Mouse (Mus musculus) ES-Bruce4 (cell line): Measurements from ENCODE around the gene Pam. TPM values are rescaled to one million over a fixed set of nuclear protein-coding genes. Genes with fewer than 3 reads are reported as not detected.

Experiments
- H3K27ac ChIP-seq: 2 replicates; pipeline ENCODE4 v1.5.1; 2012; ENCODE audit warnings: low read length, inconsistent platforms; ENCODE audit not compliant: insufficient read depth
- H3K27me3 ChIP-seq: 2 replicates; pipeline ENCODE4 v1.6.1; 2012; ENCODE audit warnings: mild to moderate bottlenecking, low read length, inconsistent platforms; ENCODE audit not compliant: control insufficient read depth, poor library complexity, insufficient read depth, severe bottlenecking
- H3K36me3 ChIP-seq: 2 replicates; pipeline ENCODE4 v1.6.1; 2012; ENCODE audit warnings: inconsistent platforms, mild to moderate bottlenecking, low read length, moderate library complexity; ENCODE audit not compliant: control insufficient read depth, poor library complexity, insufficient read depth, severe bottlenecking
- H3K4me1 ChIP-seq: one replicate; pipeline ENCODE4 v1.8.1; 2011; ENCODE audit warnings: low read length; ENCODE audit not compliant: control insufficient read depth, insufficient read depth
- H3K4me3 ChIP-seq: 2 replicates; pipeline ENCODE4 v1.5.1; 2011; ENCODE audit warnings: low read depth, mild to moderate bottlenecking, low read length
- H3K9ac ChIP-seq: 2 replicates; pipeline ENCODE4 v1.6.1; 2012; ENCODE audit warnings: low read depth, mild to moderate bottlenecking, inconsistent platforms; ENCODE audit not compliant: poor library complexity, severe bottlenecking
- H3K9me3 ChIP-seq: replicated peaks from 2 replicates; pipeline ENCODE4 v1.6.1; 2012; ENCODE audit warnings: mild to moderate bottlenecking, low read length, inconsistent platforms; ENCODE audit not compliant: control insufficient read depth, poor library complexity, insufficient read depth, severe bottlenecking
- CTCF ChIP-seq: IDR thresholded peaks from one replicate; pipeline ENCODE4 v1.8.1; 2011; ENCODE audit warnings: low read depth, low read length
- EP300 ChIP-seq: IDR thresholded peaks from 2 replicates; pipeline ENCODE4 v1.6.1; 2011; ENCODE audit warnings: low read depth, low read length; ENCODE audit not compliant: insufficient read depth
- POLR2A ChIP-seq: IDR thresholded peaks from one replicate; pipeline ENCODE4 v1.8.1; 2011; ENCODE audit warnings: low read length; ENCODE audit not compliant: insufficient read depth
- polyA plus RNA-seq: library from polyadenylated mRNA; stranded (reverse); fragments of >200 nt; gene quantifications from 2 replicates; pipeline ENCODE4 v1.2.4, GENCODE M21; 2011; ENCODE audit warnings: low read depth; ENCODE audit not compliant: missing spikeins, insufficient read depth, insufficient read length

Pam gene
- polyA plus RNA-seq, 1 experiment = 17.8 TPM

- no peak overlapping the region for H3K27ac ChIP-seq
- H3K9me3 ChIP-seq = no peaks in the 10 kb centered on the region
- H3K4me3 ChIP-seq = no peak overlapping the region
- no peaks in the 10 kb centered on the region for H3K27me3 ChIP-seq
- TF ChIP-seq POLR2A (no peak), CTCF (no peak), EP300 (no peak)
- H3K4me1 ChIP-seq = no peaks in the 10 kb centered on the region
- H3K36me3 ChIP-seq = no peaks in the 10 kb centered on the region; the same call in 1 of the 2 replicates
- no peak overlapping the region for H3K9ac ChIP-seq
Observed at GRCm38 (mm10) chr1:97771727-97772126, 323.7 kb downstream of the Pam start.

DNA sequence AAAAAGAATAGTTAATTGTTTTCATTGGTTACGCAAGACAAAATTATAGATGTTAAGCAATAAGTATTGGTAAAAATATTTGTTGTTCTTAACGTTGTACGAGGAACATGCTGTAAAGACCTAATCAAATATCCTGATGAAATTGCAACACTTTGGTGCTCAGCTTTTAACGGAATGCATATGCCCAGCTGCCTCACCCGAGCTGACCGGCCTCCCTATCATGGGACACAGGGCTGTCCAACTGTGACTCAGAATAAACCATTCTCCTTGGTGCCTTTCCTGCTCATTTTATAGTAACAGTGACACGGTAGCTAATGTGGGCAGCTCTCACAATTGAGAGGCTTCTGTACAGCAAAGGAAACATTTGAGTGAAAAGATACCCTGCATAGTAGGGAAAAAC, 324.3 kb downstream of the Pam start:
- H3K9ac ChIP-seq = 0 out of 2 replicates have a peak overlapping the region, but pooled peaks have one; percentile 74
- H3K9me3 ChIP-seq = no peaks in the 10 kb centered on the region
- TF ChIP-seq POLR2A = no peak
- TF ChIP-seq CTCF = no peak
- TF ChIP-seq EP300 = no peak
- no peaks in the 10 kb centered on the region for H3K4me1 ChIP-seq
- H3K27me3 ChIP-seq = no peaks in the 10 kb centered on the region
- H3K27ac ChIP-seq = no peak overlapping the region
- no peak overlapping the region for H3K4me3 ChIP-seq
- H3K36me3 ChIP-seq = no peaks in the 10 kb centered on the region; the same call in 1 of the 2 replicates

- Histone ChIP-seq H3K4me1 (no peaks in the 10 kb centered on the region), H3K36me3 (no peaks in the 10 kb centered on the region; the same call in 1 of the 2 replicates), H3K4me3 (peak within 1 kb of the TSS; percentile 91), H3K9ac (peak within 1 kb of the TSS; percentile 74), H3K27ac (peak within 1 kb of the TSS; percentile 56), H3K9me3 (no peaks in the 10 kb centered on the region), H3K27me3 (no peaks in the 10 kb centered on the region)
- TF ChIP-seq CTCF (peak; percentile 28), POLR2A (no peak), EP300 (0 out of 2 replicates have a peak, but pooled peaks have one; percentile 6)
Observed at GRCm38 (mm10) chr1:97769904-97770753, 325.3 kb downstream of the Pam start, which contains the start of the genes Gin1 and Ppip5k2. Gene Gin1 (plus strand): TSS chr1:97770172. Gene Ppip5k2 (minus strand): TSS chr1:97770411.

- Histone ChIP-seq H3K9me3 (no peaks in the 10 kb centered on the region), H3K4me3 (peak overlapping the region; percentile 89), H3K9ac (peak overlapping the region; percentile 59), H3K4me1 (no peaks in the 10 kb centered on the region), H3K27ac (no peak overlapping the region), H3K27me3 (no peaks in the 10 kb centered on the region), H3K36me3 (no peaks in the 10 kb centered on the region; the same call in 1 of the 2 replicates)
- TF ChIP-seq CTCF (no peak), POLR2A (no peak), EP300 (no peak)
Observed at GRCm38 (mm10) chr1:97769294-97769903, 326.0 kb downstream of the Pam start.

DNA sequence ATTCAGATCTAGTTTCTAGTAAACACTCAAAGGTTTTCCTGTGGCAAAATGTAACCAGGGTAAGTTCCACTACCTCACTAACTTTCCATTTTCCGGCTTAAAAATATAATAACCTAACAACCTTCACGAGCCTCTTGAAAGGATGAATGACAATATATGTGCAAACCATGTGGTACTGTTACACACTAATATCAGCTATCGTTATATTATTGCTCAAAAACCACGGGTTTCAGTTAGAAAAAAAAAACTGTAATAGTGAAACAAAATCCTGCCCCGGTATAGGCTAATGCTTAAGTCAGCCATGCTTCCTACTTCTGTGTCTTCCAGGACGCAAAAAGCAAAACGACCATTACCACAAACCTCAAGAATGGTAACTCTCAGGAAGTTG, 326.5 kb downstream of the Pam start:
- no peak for TF ChIP-seq EP300
- TF ChIP-seq CTCF = no peak
- TF ChIP-seq POLR2A = no peak
- H3K4me1 ChIP-seq = no peaks in the 10 kb centered on the region
- no peaks in the 10 kb centered on the region for H3K27me3 ChIP-seq
- peak overlapping the region; percentile 89 for H3K4me3 ChIP-seq
- no peaks in the 10 kb centered on the region for H3K9me3 ChIP-seq
- H3K9ac ChIP-seq = peak overlapping the region; percentile 59
- no peaks in the 10 kb centered on the region; the same call in 1 of the 2 replicates for H3K36me3 ChIP-seq
- H3K27ac ChIP-seq = no peak overlapping the region
